Mouse (Mus musculus): ENCODE measurements at regions not wholly inside any gene's neighbourhood (a gene's known extent, or its start where the extent isn't known, plus 50 kb on each side); places are given as distances from the start of the nearest gene placed in this dataset.
A peak's percentile ranks its signal among the peaks of the same experiment; 100 is the strongest.

- no peaks in the 10 kb centered on the region for H3K4me1 ChIP-seq (ENCODE audit: control insufficient read depth, insufficient read depth)
- no peaks in the 10 kb centered on the region for H3K9me3 ChIP-seq (replicated peaks; ENCODE audit: control insufficient read depth, low read length)
- ATAC-seq (ENCODE audit: insufficient read depth, low read depth): no peak
- 90% methylated on average over 6 of the region's 6 CpGs for WGBS
- no peaks in the 10 kb centered on the region for H3K27me3 ChIP-seq (ENCODE audit: control insufficient read depth, insufficient read depth, low read length)
- H3K9ac ChIP-seq (replicated peaks; ENCODE audit: low read depth, low read length): no peak overlapping the region
- no peak overlapping the region for H3K4me2 ChIP-seq (ENCODE audit: low read depth, low read length)
- DNase-seq (ENCODE audit: low spot score): no peak
- no peak overlapping the region for H3K4me3 ChIP-seq (ENCODE audit: low read depth, low read length)
- TF ChIP-seq CTCF (IDR thresholded peaks at IDR 0.05; ENCODE audit: low read depth) (no peak), EP300 (IDR thresholded peaks at IDR 0.05; ENCODE audit: low read depth) (no peak)
- H3K36me3 ChIP-seq (replicated peaks; ENCODE audit: control insufficient read depth, insufficient read depth, low read length): no peaks in the 10 kb centered on the region
- no peak overlapping the region for H3K27ac ChIP-seq (ENCODE audit: low read depth)
Measured at GRCm38 (mm10) chr11:20470396-20470795, 72.7 kb upstream of the Sertad2 start.

GRCm38 (mm10) chr11:20472336-20472735 lies 70.7 kb upstream of the Sertad2 start:
- Histone ChIP-seq H3K4me3 (ENCODE audit: low read depth, low read length) (no peak overlapping the region), H3K9ac (replicated peaks; ENCODE audit: low read depth, low read length) (no peak overlapping the region), H3K36me3 (replicated peaks; ENCODE audit: control insufficient read depth, insufficient read depth, low read length) (no peaks in the 10 kb centered on the region), H3K4me1 (ENCODE audit: control insufficient read depth, insufficient read depth) (no peaks in the 10 kb centered on the region), H3K9me3 (replicated peaks; ENCODE audit: control insufficient read depth, low read length) (no peaks in the 10 kb centered on the region), H3K27me3 (ENCODE audit: control insufficient read depth, insufficient read depth, low read length) (no peaks in the 10 kb centered on the region), H3K27ac (ENCODE audit: low read depth) (no peak overlapping the region), H3K4me2 (ENCODE audit: low read depth, low read length) (no peak overlapping the region)
- TF ChIP-seq EP300 (IDR thresholded peaks at IDR 0.05; ENCODE audit: low read depth): no peak
- no peak for TF ChIP-seq CTCF (IDR thresholded peaks at IDR 0.05; ENCODE audit: low read depth)
- DNase-seq (ENCODE audit: low spot score) (no peak), ATAC-seq (ENCODE audit: insufficient read depth, low read depth) (no peak)
- 25% methylated on average over 1 of the region's 1 CpGs for WGBS

- Histone ChIP-seq H3K9me3 (replicated peaks; ENCODE audit: control insufficient read depth, low read length) (0 out of 2 replicates have a peak, but pooled peaks cover 5% of the 10 kb centered on the region), H3K27me3 (ENCODE audit: control insufficient read depth, insufficient read depth, low read length) (no peaks in the 10 kb centered on the region), H3K9ac (replicated peaks; ENCODE audit: low read depth, low read length) (no peak overlapping the region), H3K27ac (ENCODE audit: low read depth) (no peak overlapping the region), H3K4me2 (ENCODE audit: low read depth, low read length) (no peak overlapping the region), H3K4me1 (ENCODE audit: control insufficient read depth, insufficient read depth) (no peaks in the 10 kb centered on the region), H3K4me3 (ENCODE audit: low read depth, low read length) (no peak overlapping the region), H3K36me3 (replicated peaks; ENCODE audit: control insufficient read depth, insufficient read depth, low read length) (no peaks in the 10 kb centered on the region)
- 70% methylated on average over 7 of the region's 7 CpGs for WGBS
- ATAC-seq (ENCODE audit: insufficient read depth, low read depth) (no peak), DNase-seq (ENCODE audit: low spot score) (no peak)
- TF ChIP-seq EP300 (IDR thresholded peaks at IDR 0.05; ENCODE audit: low read depth): no peak
- TF ChIP-seq CTCF (IDR thresholded peaks at IDR 0.05; ENCODE audit: low read depth): no peak
Measured at GRCm38 (mm10) chr11:20475629-20476028, 67.4 kb upstream of the Sertad2 start.

- H3K9ac ChIP-seq (replicated peaks; ENCODE audit: low read depth, low read length): no peak overlapping the region
- ATAC-seq (ENCODE audit: insufficient read depth, low read depth): no peak
- no peaks in the 10 kb centered on the region for H3K4me1 ChIP-seq (ENCODE audit: control insufficient read depth, insufficient read depth)
- no peak overlapping the region for H3K4me3 ChIP-seq (ENCODE audit: low read depth, low read length)
- 94% methylated on average over 3 of the region's 3 CpGs for WGBS
- no peaks in the 10 kb centered on the region for H3K27me3 ChIP-seq (ENCODE audit: control insufficient read depth, insufficient read depth, low read length)
- H3K27ac ChIP-seq (ENCODE audit: low read depth): no peak overlapping the region
- TF ChIP-seq CTCF (IDR thresholded peaks at IDR 0.05; ENCODE audit: low read depth) (no peak), EP300 (IDR thresholded peaks at IDR 0.05; ENCODE audit: low read depth) (no peak)
- H3K4me2 ChIP-seq (ENCODE audit: low read depth, low read length): no peak overlapping the region
- H3K36me3 ChIP-seq (replicated peaks; ENCODE audit: control insufficient read depth, insufficient read depth, low read length): no peaks in the 10 kb centered on the region
- H3K9me3 ChIP-seq (replicated peaks; ENCODE audit: control insufficient read depth, low read length): 0 out of 2 replicates have a peak, but pooled peaks cover 5% of the 10 kb centered on the region
- no peak for DNase-seq (ENCODE audit: low spot score)
Measured at GRCm38 (mm10) chr11:20476494-20476893, 66.6 kb upstream of the Sertad2 start.

- Histone ChIP-seq H3K27me3 (ENCODE audit: control insufficient read depth, insufficient read depth, low read length) (no peaks in the 10 kb centered on the region), H3K4me3 (ENCODE audit: low read depth, low read length) (no peak overlapping the region), H3K9ac (replicated peaks; ENCODE audit: low read depth, low read length) (no peak overlapping the region), H3K36me3 (replicated peaks; ENCODE audit: control insufficient read depth, insufficient read depth, low read length) (no peaks in the 10 kb centered on the region), H3K4me1 (ENCODE audit: control insufficient read depth, insufficient read depth) (no peaks in the 10 kb centered on the region), H3K4me2 (ENCODE audit: low read depth, low read length) (peak overlapping the region; percentile 44), H3K9me3 (replicated peaks; ENCODE audit: control insufficient read depth, low read length) (0 out of 2 replicates have a peak, but pooled peaks cover 5% of the 10 kb centered on the region), H3K27ac (ENCODE audit: low read depth) (peak overlapping the region; percentile 51)
- DNase-seq (ENCODE audit: low spot score): peak; percentile 36
- ATAC-seq (ENCODE audit: insufficient read depth, low read depth): peak; percentile 66
- TF ChIP-seq CTCF (IDR thresholded peaks at IDR 0.05; ENCODE audit: low read depth) (peak; percentile 49), EP300 (IDR thresholded peaks at IDR 0.05; ENCODE audit: low read depth) (no peak)
- WGBS: 17% methylated on average over 19 of the region's 19 CpGs
Measured at GRCm38 (mm10) chr11:20477183-20478037, 65.6 kb upstream of the Sertad2 start.
